Comparison of ENCODE assay signal across 7 mouse cellular contexts in genomic region chr2:174077004-174077695, GRCm38 (mm10). TPM values are rescaled to one million over a fixed set of nuclear protein-coding genes. Genes with fewer than 3 reads are reported as not detected.
DNase-seq lines count a peak whose midpoint lies in the region; ATAC-seq and TF ChIP-seq lines count a peak whose summit lies in the region.

No protein-coding gene starts in this region.

- H3K4me2 ChIP-seq in hindbrain, embryonic 13.5 days, result peak overlapping the region; percentile 93
- peak overlapping the region; percentile 96 for H3K4me2 ChIP-seq in liver, embryonic 13.5 days

- peaks cover 31% of the 10 kb centered on the region for H3K4me1 ChIP-seq in G1E (ENCODE audit: insufficient read depth, low read depth, low read length)
- H3K4me1 ChIP-seq in hindbrain, embryonic 13.5 days (replicated peaks), result peaks cover 62% of the 10 kb centered on the region
- H3K4me1 ChIP-seq in liver, embryonic 13.5 days (replicated peaks), result peaks cover 40% of the 10 kb centered on the region

- peak; percentile 65 for ATAC-seq in G1E (ENCODE audit: extremely low read depth, insufficient number of reproducible peaks, low FRiP score, poor library complexity, severe bottlenecking)
- ATAC-seq in hindbrain, embryonic 13.5 days (ENCODE audit: low FRiP score), result no peak
- ATAC-seq in liver, embryonic 13.5 days (ENCODE audit: low read depth), result peak; percentile 38; the same call in 1 of the 2 replicates

- 0% methylated on average over 19 of the region's 19 CpGs for WGBS in hindbrain, embryonic 13.5 days
- WGBS in liver, embryonic 13.5 days (ENCODE audit: insufficient replicate concordance), result under 1% methylated on average over 19 of the region's 19 CpGs

- no peaks in the 10 kb centered on the region for H3K9me3 ChIP-seq in G1E (replicated peaks)
- no peaks in the 10 kb centered on the region for H3K9me3 ChIP-seq in hindbrain, embryonic 13.5 days
- no peaks in the 10 kb centered on the region for H3K9me3 ChIP-seq in liver, embryonic 13.5 days (replicated peaks)

- DNase-seq in CD4-positive helper T cell, adult 2 months (ENCODE audit: low read depth, low spot score), result peak; percentile 80
- peak; percentile 79 for DNase-seq in G1E (ENCODE audit: low spot score)
- DNase-seq in embryo, embryonic 10.5 days (ENCODE audit: low spot score), result peak; percentile 69
- peak; percentile 46 for DNase-seq in liver, embryonic 13.5 days
- peak; percentile 75 for DNase-seq in naive thymus-derived CD4-positive, alpha-beta T cell, adult 2 months (ENCODE audit: low read depth)
- DNase-seq in thymus, postnatal 25 days, result peak; percentile 64

- peak overlapping the region; percentile 97 for H3K4me3 ChIP-seq in G1E (ENCODE audit: low read depth, low read length)
- peak overlapping the region; percentile 74 for H3K4me3 ChIP-seq in hindbrain, embryonic 13.5 days
- peak overlapping the region; percentile 85 for H3K4me3 ChIP-seq in liver, embryonic 13.5 days (replicated peaks)

- no peak for TF ChIP-seq CTCF in G1E (IDR thresholded peaks at IDR 0.05; ENCODE audit: low read depth, low read length)

- peak overlapping the region; percentile 90 for H3K27ac ChIP-seq in hindbrain, embryonic 13.5 days
- peak overlapping the region; percentile 82 for H3K27ac ChIP-seq in liver, embryonic 13.5 days

- peak overlapping the region; percentile 78 for H3K9ac ChIP-seq in hindbrain, embryonic 13.5 days
- peak overlapping the region; percentile 89 for H3K9ac ChIP-seq in liver, embryonic 13.5 days

- peaks cover 15% of the 10 kb centered on the region for H3K36me3 ChIP-seq in G1E (replicated peaks)
- H3K36me3 ChIP-seq in hindbrain, embryonic 13.5 days, result no peaks in the 10 kb centered on the region
- H3K36me3 ChIP-seq in liver, embryonic 13.5 days, result no peaks in the 10 kb centered on the region

- peaks cover 2% of the 10 kb centered on the region; the same call in 1 of the 2 replicates for H3K27me3 ChIP-seq in G1E (ENCODE audit: insufficient read depth, low read length)
- no peaks in the 10 kb centered on the region for H3K27me3 ChIP-seq in hindbrain, embryonic 13.5 days
- no peaks in the 10 kb centered on the region for H3K27me3 ChIP-seq in liver, embryonic 13.5 days

RNA-seq across cellular contexts. Expression of gene Stx16, which starts 1.0 kb away (rescaled TPM):
- total RNA-seq in G1E (2014; fragmentation: Nextera tagmentation), result 43.8 and 49.4 TPM in 2 replicates
- total RNA-seq in G1E (2017), result 31.2 and 32.2 TPM in 2 replicates
- polyA plus RNA-seq in G1E (2012), result 32.4 and 44.1 TPM in 2 replicates
- polyA plus RNA-seq in hindbrain, embryonic 13.5 days (2015; fragmentation: Nextera tagmentation; extraction: Ambion mirVana), result 9.6 and 11.9 TPM in 2 replicates
- 3.2 and 3.3 TPM in 2 replicates for polyA plus RNA-seq in liver, embryonic 13.5 days (2015; fragmentation: Nextera tagmentation; extraction: Ambion mirVana)

RNA-seq across cellular contexts. Expression of gene Npepl1, which starts 33.0 kb away (rescaled TPM):
- 74.3 and 81.5 TPM in 2 replicates for total RNA-seq in G1E (2014; fragmentation: Nextera tagmentation)
- total RNA-seq in G1E (2017), result 18.5 and 20.3 TPM in 2 replicates
- 205 and 258 TPM in 2 replicates for polyA plus RNA-seq in G1E (2012)
- polyA plus RNA-seq in hindbrain, embryonic 13.5 days (2015; fragmentation: Nextera tagmentation; extraction: Ambion mirVana), result 15.0 and 15.5 TPM in 2 replicates
- polyA plus RNA-seq in liver, embryonic 13.5 days (2015; fragmentation: Nextera tagmentation; extraction: Ambion mirVana), result 29.8 and 31.1 TPM in 2 replicates
